Mouse (Mus musculus): ENCODE results near the gene Colca2. TPM values are rescaled to one million over a fixed set of nuclear protein-coding genes. Genes with fewer than 3 reads are reported as not detected.

Colca2 gene
- not detected for polyA plus RNA-seq (2017; shearing (Covaris generic))

GRCm38 (mm10) chr9:51278500-51279381 lies at the start of gene Colca2:
Gene Colca2, minus strand, starts transcription at chr9:51278569.

Other genes starting within 250 kb of the Colca2 start
- not detected for gene Btg4, start 217.7 kb downstream of the Colca2 start, polyA plus RNA-seq (2017; shearing (Covaris generic))
- not detected for gene Layn, start 201.5 kb downstream of the Colca2 start, polyA plus RNA-seq (2017; shearing (Covaris generic))
- not detected for gene 4833427G06Rik, start 176.5 kb downstream of the Colca2 start, polyA plus RNA-seq (2017; shearing (Covaris generic))
- not detected for gene Gm32742, start 113.1 kb downstream of the Colca2 start, polyA plus RNA-seq (2017; shearing (Covaris generic))
- gene Pou2af1, start 64.9 kb downstream of the Colca2 start, polyA plus RNA-seq (2017; shearing (Covaris generic)) = 3.2 TPM
- gene 1810046K07Rik, start 50.3 kb upstream of the Colca2 start, polyA plus RNA-seq (2017; shearing (Covaris generic)) = not detected